Mouse (Mus musculus) T-helper 2 cell (primary cell): ENCODE data around the gene Homer2.

Experiments
- in situ Hi-C: fragments of 300-600 bp; cut with MboI, MseI; formaldehyde crosslinking; loops from one replicate; pipeline ENCODE4 v1.15.1; 2025; ENCODE audit warnings: high pct_unique_total_duplicates

Homer2 gene

GRCm38 (mm10) chr7:81653988-81654387 is 53.3 kb downstream of the Homer2 start:
- in situ Hi-C loops, result no loop called here

GRCm38 (mm10) chr7:81652296-81652695 is 55.0 kb downstream of the Homer2 start:
- in situ Hi-C loops, result no loop called here

GRCm38 (mm10) chr7:81651284-81651683 is 56.0 kb downstream of the Homer2 start:
- in situ Hi-C loops, result no loop called here

GRCm38 (mm10) chr7:81649270-81649669 is 58.1 kb downstream of the Homer2 start:
- in situ Hi-C loops, result loop anchor here (10.0 kb wide), 1 partner anchor 1436 kb away; no protein-coding TSS in a partner anchor

- in situ Hi-C loops, result loop anchor here (10.0 kb wide), 1 partner anchor 1437 kb away; no protein-coding TSS in a partner anchor
These were observed 59.4 kb downstream of the Homer2 start for GRCm38 (mm10) chr7:81647959-81648358.

- in situ Hi-C loops, result loop anchor here (10.0 kb wide), 1 partner anchor 1440 kb away; no protein-coding TSS in a partner anchor
These were observed 62.6 kb downstream of the Homer2 start for GRCm38 (mm10) chr7:81644551-81645235.

- in situ Hi-C loops, result loop anchor here (10.0 kb wide), 1 partner anchor 1444 kb away; no protein-coding TSS in a partner anchor
These were observed 66.2 kb downstream of the Homer2 start for GRCm38 (mm10) chr7:81641101-81641500.

- in situ Hi-C loops, result no loop called here
These were observed 74.7 kb downstream of the Homer2 start for GRCm38 (mm10) chr7:81632586-81632985.

- in situ Hi-C loops, result no loop called here
These were observed 76.1 kb downstream of the Homer2 start for GRCm38 (mm10) chr7:81631261-81631660.

GRCm38 (mm10) chr7:81626460-81626859 is 80.9 kb downstream of the Homer2 start:
- in situ Hi-C loops, result no loop called here

- in situ Hi-C loops, result no loop called here
These were observed 83.6 kb downstream of the Homer2 start for GRCm38 (mm10) chr7:81623767-81624166.

GRCm38 (mm10) chr7:81622793-81623192 is 84.5 kb downstream of the Homer2 start:
- in situ Hi-C loops, result no loop called here

- in situ Hi-C loops, result no loop called here
These were observed 92.3 kb downstream of the Homer2 start for GRCm38 (mm10) chr7:81615031-81615430.

- in situ Hi-C loops, result no loop called here
These were observed 94.3 kb downstream of the Homer2 start for GRCm38 (mm10) chr7:81612856-81613635.

- in situ Hi-C loops, result no loop called here
These were observed 97.2 kb downstream of the Homer2 start for GRCm38 (mm10) chr7:81610125-81610524.

- in situ Hi-C loops, result no loop called here
These were observed 100.9 kb downstream of the Homer2 start for GRCm38 (mm10) chr7:81606452-81606851.

GRCm38 (mm10) chr7:81605489-81605888 is 101.8 kb downstream of the Homer2 start:
- in situ Hi-C loops, result no loop called here

GRCm38 (mm10) chr7:81604991-81605390 is 102.3 kb downstream of the Homer2 start:
- in situ Hi-C loops, result no loop called here

GRCm38 (mm10) chr7:81599379-81600280 is 107.7 kb downstream of the Homer2 start:
- in situ Hi-C loops, result no loop called here

GRCm38 (mm10) chr7:81597660-81598059 is 109.7 kb downstream of the Homer2 start:
- in situ Hi-C loops, result no loop called here

GRCm38 (mm10) chr7:81596086-81596485 is 111.2 kb downstream of the Homer2 start:
- in situ Hi-C loops, result no loop called here

GRCm38 (mm10) chr7:81595056-81595455 is 112.3 kb downstream of the Homer2 start:
- in situ Hi-C loops, result no loop called here
